In the genomic region with DNA sequence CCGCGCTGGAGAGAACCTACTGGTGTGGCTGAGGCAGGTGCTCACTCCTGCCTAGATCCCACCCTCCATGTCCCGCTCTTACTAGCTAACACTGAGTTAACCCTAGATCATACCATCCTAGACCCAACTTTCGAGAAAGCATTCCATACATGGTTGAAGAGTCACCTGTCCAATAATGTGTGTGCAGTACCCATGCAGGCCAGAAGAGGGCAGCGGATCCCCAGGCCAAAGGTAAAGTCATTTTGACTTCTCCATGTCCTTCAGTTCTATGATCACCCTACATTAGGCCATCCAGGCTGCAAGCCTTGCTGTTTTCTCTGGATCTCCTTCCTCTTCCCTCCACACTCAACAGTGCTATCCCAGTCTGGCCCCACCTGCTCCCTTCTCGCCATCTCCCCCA, we compare ENCODE assay signal across 8 mouse cellular contexts. TPM values are rescaled to one million over a fixed set of nuclear protein-coding genes. Genes with fewer than 3 reads are reported as not detected.
DNase-seq lines count a peak whose midpoint lies in the region; ATAC-seq and TF ChIP-seq lines count a peak whose summit lies in the region.

No protein-coding gene starts in this region.

- no peak overlapping the region for H3K27ac ChIP-seq in forebrain, embryonic 14.5 days (ENCODE audit: low read depth, low read length)
- H3K27ac ChIP-seq in forebrain, embryonic 15.5 days (replicated peaks) = no peak overlapping the region

- peak; percentile 66 for TF ChIP-seq CTCF in E14TG2a.4 (conservative IDR thresholded peaks at IDR 0.05; ENCODE audit: low read length)

- H3K4me1 ChIP-seq in forebrain, embryonic 14.5 days (ENCODE audit: control insufficient read depth, insufficient read depth, low read length) = no peaks in the 10 kb centered on the region
- no peaks in the 10 kb centered on the region for H3K4me1 ChIP-seq in forebrain, embryonic 15.5 days
- H3K4me1 ChIP-seq in E14TG2a.4 (replicated peaks; ENCODE audit: low read depth, low read length) = peaks cover 34% of the 10 kb centered on the region

- H3K36me3 ChIP-seq in forebrain, embryonic 14.5 days (ENCODE audit: control insufficient read depth, insufficient read depth, low read length) = no peaks in the 10 kb centered on the region
- no peaks in the 10 kb centered on the region for H3K36me3 ChIP-seq in forebrain, embryonic 15.5 days
- no peaks in the 10 kb centered on the region for H3K36me3 ChIP-seq in E14TG2a.4 (ENCODE audit: insufficient read depth, low read length)

- no peak overlapping the region for H3K9ac ChIP-seq in forebrain, embryonic 14.5 days (ENCODE audit: low read length)
- no peak overlapping the region for H3K9ac ChIP-seq in forebrain, embryonic 15.5 days (replicated peaks)

- no peak overlapping the region for H3K4me3 ChIP-seq in forebrain, embryonic 14.5 days (ENCODE audit: low read depth, low read length)
- no peak overlapping the region for H3K4me3 ChIP-seq in forebrain, embryonic 15.5 days
- no peak overlapping the region for H3K4me3 ChIP-seq in E14TG2a.4 (replicated peaks; ENCODE audit: low read length)

- no peaks in the 10 kb centered on the region for H3K27me3 ChIP-seq in forebrain, embryonic 14.5 days (replicated peaks; ENCODE audit: control insufficient read depth, insufficient read depth, low read length)
- H3K27me3 ChIP-seq in forebrain, embryonic 15.5 days = no peaks in the 10 kb centered on the region
- H3K27me3 ChIP-seq in E14TG2a.4 (ENCODE audit: insufficient read depth, low read length) = 0 out of 2 replicates have a peak, but pooled peaks cover 7% of the 10 kb centered on the region

- H3K4me2 ChIP-seq in forebrain, embryonic 14.5 days (ENCODE audit: low read length) = no peak overlapping the region
- no peak overlapping the region for H3K4me2 ChIP-seq in forebrain, embryonic 15.5 days (replicated peaks)

- intact Hi-C loops in gastrocnemius, postnatal 14 days (cut with DNase I; ENCODE audit: low total_unique reads) = loop anchor here (5.0 kb wide), 1 partner anchor 163 kb away; no protein-coding TSS in a partner anchor

- WGBS in forebrain, embryonic 14.5 days = 50% methylated on average over 6 of the region's 6 CpGs
- WGBS in forebrain, embryonic 15.5 days = 47% methylated on average over 6 of the region's 6 CpGs

- ATAC-seq in forebrain, embryonic 14.5 days = no peak
- no peak for ATAC-seq in forebrain, embryonic 15.5 days (replicated peaks)

- DNase-seq in forebrain, embryonic 14.5 days (ENCODE audit: low spot score) = peak; percentile 44
- peak; percentile 50 for DNase-seq in c-Kit-positive CD71-negative TER-119-negative erythroid progenitor cells, embryonic 14.5 days (ENCODE audit: low read depth)
- peak; percentile 65 for DNase-seq in gastrocnemius, postnatal 14 days
- DNase-seq in kidney, postnatal 14 days = peak; percentile 77
- peak; percentile 86 for DNase-seq in lung, postnatal 36 days
- peak; percentile 60 to 74 for DNase-seq in spleen, postnatal 14 days (ENCODE audit: low spot score in 2 of 2)

- H3K9me3 ChIP-seq in forebrain, embryonic 14.5 days (replicated peaks; ENCODE audit: control insufficient read depth, low read length) = no peaks in the 10 kb centered on the region
- no peaks in the 10 kb centered on the region for H3K9me3 ChIP-seq in forebrain, embryonic 15.5 days
- peaks cover 6% of the 10 kb centered on the region for H3K9me3 ChIP-seq in E14TG2a.4 (ENCODE audit: low read length)

RNA-seq across cellular contexts. Expression of gene Padi4, which starts 14.9 kb away (rescaled TPM):
- polyA plus RNA-seq in forebrain, embryonic 14.5 days (2014; fragmentation: Nextera tagmentation; extraction: Ambion mirVana) = not detected in 2 replicates
- 0.06 TPM in 1 of 2 replicates, not detected in the other for polyA plus RNA-seq in forebrain, embryonic 15.5 days (2015; fragmentation: Nextera tagmentation; extraction: Ambion mirVana)
- under 1 TPM; 0.13 to 0.14 TPM for total RNA-seq in gastrocnemius, postnatal 14 days (2021)

RNA-seq across cellular contexts. Expression of gene Padi3, which starts 21.5 kb away (rescaled TPM):
- polyA plus RNA-seq in forebrain, embryonic 14.5 days (2014; fragmentation: Nextera tagmentation; extraction: Ambion mirVana) = not detected in 2 replicates
- not detected in 2 replicates for polyA plus RNA-seq in forebrain, embryonic 15.5 days (2015; fragmentation: Nextera tagmentation; extraction: Ambion mirVana)
- 1 to 10 TPM; 1.3 to 1.9 TPM for total RNA-seq in gastrocnemius, postnatal 14 days (2021)

RNA-seq across cellular contexts. Expression of gene Padi6, which starts 46.5 kb away (rescaled TPM):
- polyA plus RNA-seq in forebrain, embryonic 14.5 days (2014; fragmentation: Nextera tagmentation; extraction: Ambion mirVana) = not detected in 2 replicates
- polyA plus RNA-seq in forebrain, embryonic 15.5 days (2015; fragmentation: Nextera tagmentation; extraction: Ambion mirVana) = 0.06 and 0.10 TPM in 2 replicates
- total RNA-seq in gastrocnemius, postnatal 14 days (2021) = not detected

RNA-seq across cellular contexts. Expression of gene Padi1, which starts 56.6 kb away (rescaled TPM):
- polyA plus RNA-seq in forebrain, embryonic 14.5 days (2014; fragmentation: Nextera tagmentation; extraction: Ambion mirVana) = 0.05 TPM in 1 of 2 replicates, not detected in the other
- polyA plus RNA-seq in forebrain, embryonic 15.5 days (2015; fragmentation: Nextera tagmentation; extraction: Ambion mirVana) = not detected in 2 replicates
- under 1 TPM; 0.07 to 0.08 TPM for total RNA-seq in gastrocnemius, postnatal 14 days (2021)
